Mouse (Mus musculus) limb, embryonic 14.5 days (tissue): Measurements from ENCODE around the gene Psg25. TPM values are rescaled to one million over a fixed set of nuclear protein-coding genes. Genes with fewer than 3 reads are reported as not detected.

Experiments used
- ATAC-seq: fragments of 200-750 bp; cut with Nextera tagmentation; 2 replicates; pipeline ENCODE4 v1.8.0; 2017; ENCODE audit warnings: low read depth, moderate number of reproducible peaks, moderate TSS enrichment; ENCODE audit not compliant: low FRiP score
- DNase-seq: peaks from one replicate; pipeline ENCODE4 v3.0.0-alpha.2; 2015; ENCODE audit warnings: low spot score
- H3K27ac ChIP-seq: fragments of 300-500 bp; sonication (generic); replicated peaks from 2 replicates; pipeline ENCODE4 v1.5.1; 2014; ENCODE audit warnings: low read depth, mild to moderate bottlenecking, low read length, moderate library complexity, mixed read lengths
- H3K27me3 ChIP-seq: fragments of 300-500 bp; sonication (generic); 2 replicates; pipeline ENCODE4 v1.6.1; 2014; ENCODE audit warnings: low read length, mixed read lengths; ENCODE audit not compliant: control insufficient read depth, insufficient read depth
- H3K36me3 ChIP-seq: fragments of 300-500 bp; sonication (generic); 2 replicates; pipeline ENCODE4 v1.6.1; 2014; ENCODE audit warnings: mild to moderate bottlenecking, low read length, moderate library complexity, mixed read lengths; ENCODE audit not compliant: control insufficient read depth, insufficient read depth
- H3K4me1 ChIP-seq: fragments of 300-500 bp; sonication (generic); 2 replicates; pipeline ENCODE4 v1.6.1; 2014; ENCODE audit warnings: antibody characterized with exemption, low read length, mixed read lengths; ENCODE audit not compliant: control insufficient read depth, insufficient read depth
- H3K4me2 ChIP-seq: fragments of 300-500 bp; sonication (generic); replicated peaks from 2 replicates; pipeline ENCODE4 v1.6.1; 2014; ENCODE audit warnings: low read depth, mild to moderate bottlenecking, low read length, moderate library complexity; ENCODE audit not compliant: severe bottlenecking
- H3K4me3 ChIP-seq: fragments of 300-500 bp; sonication (generic); replicated peaks from 2 replicates; pipeline ENCODE4 v1.5.1; 2014; ENCODE audit warnings: low read length
- H3K9ac ChIP-seq: fragments of 300-500 bp; sonication (generic); 2 replicates; pipeline ENCODE4 v1.6.1; 2014; ENCODE audit warnings: mild to moderate bottlenecking, low read depth, low read length, moderate library complexity; ENCODE audit not compliant: severe bottlenecking
- H3K9me3 ChIP-seq: fragments of 300-500 bp; sonication (generic); 2 replicates; pipeline ENCODE4 v1.6.1; 2016; ENCODE audit warnings: low read length; ENCODE audit not compliant: control insufficient read depth
- POLR2A ChIP-seq: fragments of 200-500 bp; IDR thresholded peaks from 2 replicates; pipeline ENCODE4 v1.8.0; 2012; ENCODE audit warnings: inconsistent platforms, mild to moderate bottlenecking, moderate library complexity, borderline replicate concordance; ENCODE audit not compliant: insufficient read depth, insufficient read length; ENCODE audit errors: extremely low read depth
- WGBS: fragments of 180-500 bp; shearing (Covaris S2); extraction: QIAGEN DNeasy Blood & Tissue Kit; methylation state at CpG from one replicate; pipeline ENCODE4 v1.1.7; 2014; 5-methylcytosine and 5-hydroxymethylcytosine counted together
- polyA plus RNA-seq, 2 experiments: library from polyadenylated mRNA; depleted of rRNA in 1 of 2; stranded (reverse) in 1 of 2; unstranded in 1 of 2; fragments of >200 nt; fragmentation: Nextera tagmentation in 1 of 2; extraction: Ambion mirVana in 1 of 2; gene quantifications; 2 replicates each; pipeline versions ENCODE4 v1.2.1 to v1.2.3; 2012 to 2014

The Psg25 gene
- polyA plus RNA-seq, 2 experiments, result 0.09 TPM; not detected in 1

DNA sequence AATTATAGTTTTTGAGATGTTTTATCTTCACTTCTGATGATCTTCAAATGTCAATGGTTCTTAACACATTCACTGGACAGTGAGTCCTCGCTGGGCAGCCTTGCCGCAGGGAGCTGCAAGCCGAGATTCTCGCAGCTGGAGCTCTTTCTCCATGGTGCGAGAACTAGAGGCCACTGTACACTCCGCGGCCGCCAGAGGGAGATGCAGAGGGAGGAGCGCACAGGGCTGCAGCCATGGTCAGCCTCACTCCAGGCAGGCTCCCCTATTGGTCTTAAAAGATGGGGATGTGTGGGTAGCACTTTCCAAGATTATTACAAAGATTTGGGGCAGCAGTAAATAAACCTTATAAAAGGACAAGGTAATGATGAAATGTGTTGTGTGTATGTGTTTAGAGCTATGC lies 20.6 kb downstream of the Psg25 start:
- Histone ChIP-seq H3K27ac (no peak overlapping the region), H3K27me3 (no peaks in the 10 kb centered on the region), H3K4me3 (no peak overlapping the region), H3K36me3 (no peaks in the 10 kb centered on the region), H3K9me3 (no peaks in the 10 kb centered on the region), H3K4me1 (no peaks in the 10 kb centered on the region), H3K4me2 (no peak overlapping the region), H3K9ac (no peak overlapping the region)
- no peak for TF ChIP-seq POLR2A
- ATAC-seq (no peak), DNase-seq (no peak)
- 28% methylated on average over 9 of the region's 9 CpGs for WGBS

DNA sequence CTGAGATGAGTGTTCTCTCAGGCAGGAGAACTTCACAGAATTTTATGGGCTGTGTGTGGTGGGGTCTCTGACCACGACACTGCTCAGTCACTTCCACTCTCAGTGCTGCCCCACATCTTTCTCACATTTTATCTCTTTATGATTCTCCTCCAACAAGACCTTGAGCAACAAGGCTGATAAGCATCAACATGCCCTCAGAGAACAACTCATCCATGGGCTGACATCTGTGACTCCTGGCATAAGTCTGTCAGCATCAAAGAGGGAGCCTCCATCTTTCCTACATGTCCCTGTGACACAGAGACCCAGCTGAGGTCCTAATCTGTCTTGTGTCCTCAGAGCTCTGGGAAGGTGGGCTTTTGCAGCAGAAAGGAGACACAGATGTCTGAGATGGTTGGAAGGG lies 48.0 kb downstream of the Psg25 start, which contains the start of gene Psg26:
Gene Psg26 (minus strand): TSS at position 101 of the 400 bp plus-strand sequence.
- DNase-seq (no peak), ATAC-seq (no peak)
- Histone ChIP-seq H3K36me3 (no peaks in the 10 kb centered on the region), H3K9me3 (0 out of 2 replicates have a peak, but pooled peaks cover 3% of the 10 kb centered on the region), H3K4me2 (no peak within 1 kb of the TSS), H3K4me3 (no peak within 1 kb of the TSS), H3K4me1 (no peaks in the 10 kb centered on the region), H3K9ac (no peak within 1 kb of the TSS), H3K27me3 (no peaks in the 10 kb centered on the region), H3K27ac (no peak within 1 kb of the TSS)
- 58% methylated on average over 1 of the region's 1 CpGs for WGBS
- TF ChIP-seq POLR2A, result no peak

Other genes starting within 250 kb of the Psg25 start
- gene Psg18, start 177.3 kb downstream of the Psg25 start, polyA plus RNA-seq (2012; rRNA removed), result 0.45 and 0.54 TPM in 2 replicates
- not detected in 2 replicates for gene Psg18, start 177.3 kb downstream of the Psg25 start, polyA plus RNA-seq (2014; fragmentation: Nextera tagmentation; extraction: Ambion mirVana)
- 0.03 and 0.19 TPM in 2 replicates for gene Psg28, start 100.2 kb downstream of the Psg25 start, polyA plus RNA-seq (2012; rRNA removed)
- not detected in 2 replicates for gene Psg28, start 100.2 kb downstream of the Psg25 start, polyA plus RNA-seq (2014; fragmentation: Nextera tagmentation; extraction: Ambion mirVana)
- gene Psg26, start 48.1 kb downstream of the Psg25 start, polyA plus RNA-seq (2012; rRNA removed), result 0.03 TPM in 1 of 2 replicates, not detected in the other
- not detected in 2 replicates for gene Psg26, start 48.1 kb downstream of the Psg25 start, polyA plus RNA-seq (2014; fragmentation: Nextera tagmentation; extraction: Ambion mirVana)
- gene Psg27, start 35.0 kb upstream of the Psg25 start, polyA plus RNA-seq (2012; rRNA removed), result 0.25 and 0.50 TPM in 2 replicates
- gene Psg27, start 35.0 kb upstream of the Psg25 start, polyA plus RNA-seq (2014; fragmentation: Nextera tagmentation; extraction: Ambion mirVana), result not detected in 2 replicates
- 0.16 and 0.18 TPM in 2 replicates for gene Psg23, start 84.2 kb upstream of the Psg25 start, polyA plus RNA-seq (2012; rRNA removed)
- gene Psg23, start 84.2 kb upstream of the Psg25 start, polyA plus RNA-seq (2014; fragmentation: Nextera tagmentation; extraction: Ambion mirVana), result not detected in 2 replicates
- gene Psg21, start 124.5 kb upstream of the Psg25 start, polyA plus RNA-seq (2012; rRNA removed), result 0.45 and 0.47 TPM in 2 replicates
- gene Psg21, start 124.5 kb upstream of the Psg25 start, polyA plus RNA-seq (2014; fragmentation: Nextera tagmentation; extraction: Ambion mirVana), result not detected in 2 replicates
- gene Psg20, start 153.9 kb upstream of the Psg25 start, polyA plus RNA-seq (2012; rRNA removed), result not detected in 2 replicates
- gene Psg20, start 153.9 kb upstream of the Psg25 start, polyA plus RNA-seq (2014; fragmentation: Nextera tagmentation; extraction: Ambion mirVana), result not detected in 2 replicates
- gene Psg22, start 185.8 kb upstream of the Psg25 start, polyA plus RNA-seq (2012; rRNA removed), result 0.04 and 0.14 TPM in 2 replicates
- gene Psg22, start 185.8 kb upstream of the Psg25 start, polyA plus RNA-seq (2014; fragmentation: Nextera tagmentation; extraction: Ambion mirVana), result not detected in 2 replicates